8 mouse cellular contexts compared by ENCODE assay signal in the genomic region with DNA sequence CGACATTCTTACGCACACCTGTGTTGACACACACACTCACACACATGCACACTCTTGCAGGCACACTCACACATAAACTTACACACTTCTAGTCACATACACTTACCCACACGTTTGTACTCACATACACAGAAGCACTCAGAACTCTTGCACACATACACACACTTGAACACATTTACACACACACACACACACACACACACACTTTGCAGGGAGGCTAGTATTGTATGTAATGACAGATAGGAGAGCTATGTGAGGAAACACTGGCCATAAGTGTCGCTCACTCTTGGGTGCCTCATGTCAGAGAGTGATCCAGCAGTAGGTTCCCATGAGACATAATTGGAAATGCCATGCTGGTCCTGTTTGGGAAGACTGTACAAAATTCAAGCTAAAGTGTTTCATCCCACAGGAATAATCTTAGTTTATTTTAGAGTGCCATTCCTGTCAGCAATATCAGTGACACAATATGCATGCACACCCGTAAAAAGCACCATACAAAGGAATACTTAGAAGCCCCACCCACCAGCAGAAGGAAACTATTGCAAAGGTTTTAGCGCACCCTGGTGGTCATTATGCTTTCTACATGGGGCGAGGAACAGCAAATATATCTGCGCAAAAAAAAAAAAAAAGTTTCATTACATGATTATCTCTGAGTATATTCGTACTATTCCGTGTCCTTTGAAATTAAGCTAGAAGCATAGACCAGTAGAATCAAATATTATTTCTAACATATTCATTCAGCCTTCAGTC.
DNase-seq lines count a peak whose midpoint lies in the region; ATAC-seq and TF ChIP-seq lines count a peak whose summit lies in the region.

No protein-coding gene starts in this region.

- TF ChIP-seq POLR2A in CH12.LX (IDR thresholded peaks at IDR 0.05; ENCODE audit: low read depth, low read length) = no peak

- no peaks in the 10 kb centered on the region for H3K36me3 ChIP-seq in CH12.LX (replicated peaks in 1 of 2; ENCODE audit: control insufficient read depth in 1 of 2, insufficient read depth in 1 of 2, low read length in 1 of 2)
- no peaks in the 10 kb centered on the region for H3K36me3 ChIP-seq in forebrain, embryonic 12.5 days (replicated peaks)
- H3K36me3 ChIP-seq in heart, postnatal 0 days (replicated peaks; ENCODE audit: control insufficient read depth, insufficient read depth, low read length) = no peaks in the 10 kb centered on the region
- no peaks in the 10 kb centered on the region for H3K36me3 ChIP-seq in liver, embryonic 14.5 days (replicated peaks; ENCODE audit: control insufficient read depth, insufficient read depth, low read depth)
- H3K36me3 ChIP-seq in neural tube, embryonic 13.5 days = no peaks in the 10 kb centered on the region

- dilution Hi-C loops in CH12.LX (cut with MboI; ENCODE audit: extremely low pct_ligation_motif_present, extremely low pct_unique_long_range_greater_than_20kb, low sequenced_read_pairs) = no loop called here

- H3K79me2 ChIP-seq in CH12.LX (replicated peaks; ENCODE audit: control insufficient read depth, extremely low read depth, insufficient read depth, poor library complexity, severe bottlenecking) = no peaks in the 10 kb centered on the region

- peak; percentile 83 for ATAC-seq in forebrain, embryonic 12.5 days (ENCODE audit: low FRiP score)
- peak; percentile 67 for ATAC-seq in heart, postnatal 0 days (ENCODE audit: insufficient read depth, low read depth)
- no peak for ATAC-seq in liver, embryonic 14.5 days (ENCODE audit: insufficient read depth)
- peak; percentile 78; the same call in 1 of the 2 replicates for ATAC-seq in neural tube, embryonic 13.5 days (ENCODE audit: low read depth)

- no peak overlapping the region for H3K4me3 ChIP-seq in CH12.LX (replicated peaks in 1 of 3; ENCODE audit: low read depth in 2 of 3, low read length in 2 of 3, poor library complexity in 1 of 3)
- H3K4me3 ChIP-seq in forebrain, embryonic 12.5 days (replicated peaks) = no peak overlapping the region
- no peak overlapping the region for H3K4me3 ChIP-seq in heart, postnatal 0 days (ENCODE audit: low read depth, low read length)
- H3K4me3 ChIP-seq in liver, embryonic 14.5 days (ENCODE audit: insufficient read depth in 1 of 2, low read depth in 2 of 2, low read length in 2 of 2) = no peak overlapping the region
- H3K4me3 ChIP-seq in neural tube, embryonic 13.5 days = no peak overlapping the region

- H3K9me3 ChIP-seq in CH12.LX (replicated peaks; ENCODE audit: low read length) = no peaks in the 10 kb centered on the region
- no peaks in the 10 kb centered on the region for H3K9me3 ChIP-seq in forebrain, embryonic 12.5 days
- no peaks in the 10 kb centered on the region for H3K9me3 ChIP-seq in heart, postnatal 0 days (replicated peaks; ENCODE audit: control insufficient read depth, low read length)
- no peaks in the 10 kb centered on the region for H3K9me3 ChIP-seq in liver, embryonic 14.5 days (ENCODE audit: control insufficient read depth, low read length)
- H3K9me3 ChIP-seq in neural tube, embryonic 13.5 days = no peaks in the 10 kb centered on the region

- H3K27me3 ChIP-seq in CH12.LX (replicated peaks) = no peaks in the 10 kb centered on the region
- H3K27me3 ChIP-seq in forebrain, embryonic 12.5 days = no peaks in the 10 kb centered on the region
- H3K27me3 ChIP-seq in heart, postnatal 0 days (ENCODE audit: control insufficient read depth, insufficient read depth, low read length) = no peaks in the 10 kb centered on the region
- H3K27me3 ChIP-seq in liver, embryonic 14.5 days (ENCODE audit: control insufficient read depth, insufficient read depth, low read length) = no peaks in the 10 kb centered on the region
- H3K27me3 ChIP-seq in neural tube, embryonic 13.5 days = no peaks in the 10 kb centered on the region

- no peak overlapping the region for H3K9ac ChIP-seq in CH12.LX (ENCODE audit: insufficient read depth, low read depth)
- H3K9ac ChIP-seq in forebrain, embryonic 12.5 days = no peak overlapping the region
- H3K9ac ChIP-seq in heart, postnatal 0 days (replicated peaks; ENCODE audit: low read depth, low read length) = no peak overlapping the region
- H3K9ac ChIP-seq in liver, embryonic 14.5 days (replicated peaks) = no peak overlapping the region
- H3K9ac ChIP-seq in neural tube, embryonic 13.5 days = no peak overlapping the region

- TF ChIP-seq CTCF in CH12.LX (conservative IDR thresholded peaks at IDR 0.05 in 1 of 2, IDR thresholded peaks at IDR 0.05 in 1 of 2; ENCODE audit: low read depth in 2 of 2, low read length in 2 of 2) = peak; percentile 60 to 86
- TF ChIP-seq CTCF in heart, postnatal 0 days (IDR thresholded peaks at IDR 0.05; ENCODE audit: low read depth) = peak; percentile 83
- TF ChIP-seq CTCF in liver, embryonic 14.5 days (IDR thresholded peaks at IDR 0.05; ENCODE audit: low read depth) = peak; percentile 63

- H3K4me1 ChIP-seq in CH12.LX (ENCODE audit: control insufficient read depth in 1 of 2, insufficient read depth in 2 of 2) = peaks cover 5 to 8% of the 10 kb centered on the region in 2 experiments
- H3K4me1 ChIP-seq in forebrain, embryonic 12.5 days = peaks cover 6% of the 10 kb centered on the region; the same call in 1 of the 2 replicates
- H3K4me1 ChIP-seq in heart, postnatal 0 days (ENCODE audit: control insufficient read depth, insufficient read depth) = no peaks in the 10 kb centered on the region
- H3K4me1 ChIP-seq in liver, embryonic 14.5 days (replicated peaks; ENCODE audit: control insufficient read depth in 2 of 2, insufficient read depth in 2 of 2, low read length in 1 of 2) = no peaks in the 10 kb centered on the region
- peaks cover 13% of the 10 kb centered on the region for H3K4me1 ChIP-seq in neural tube, embryonic 13.5 days (replicated peaks)

- TF ChIP-seq EP300 in CH12.LX (IDR thresholded peaks at IDR 0.05; ENCODE audit: low read length) = no peak
- no peak for TF ChIP-seq EP300 in heart, postnatal 0 days (IDR thresholded peaks at IDR 0.05; ENCODE audit: low read depth)
- TF ChIP-seq EP300 in liver, embryonic 14.5 days (IDR thresholded peaks at IDR 0.05; ENCODE audit: low read depth) = no peak

- in situ Hi-C loops in CH12.LX (cut with MboI; ENCODE audit: low pct_ligation_motif_present, low pct_unique_long_range_greater_than_20kb, low sequenced_read_pairs) = loop anchor here (10.0 to 25.0 kb wide), 3 partner anchors 150 to 710 kb away; no protein-coding TSS in a partner anchor

- peak overlapping the region; percentile 71 for H3K4me2 ChIP-seq in CH12.LX (ENCODE audit: insufficient read depth, low read depth, poor library complexity, severe bottlenecking)
- H3K4me2 ChIP-seq in forebrain, embryonic 12.5 days = no peak overlapping the region
- peak overlapping the region; percentile 41 for H3K4me2 ChIP-seq in heart, postnatal 0 days (ENCODE audit: low read depth, low read length)
- H3K4me2 ChIP-seq in liver, embryonic 14.5 days (ENCODE audit: low read depth) = no peak overlapping the region
- peak overlapping the region; percentile 32; the same call in 1 of the 2 replicates for H3K4me2 ChIP-seq in neural tube, embryonic 13.5 days

- peak; percentile 96 for TF ChIP-seq RAD21 in CH12.LX (IDR thresholded peaks at IDR 0.05; ENCODE audit: low read depth, low read length)

- no peak overlapping the region for H3K27ac ChIP-seq in CH12.LX (ENCODE audit: insufficient read depth, low read depth)
- H3K27ac ChIP-seq in forebrain, embryonic 12.5 days = no peak overlapping the region
- no peak overlapping the region for H3K27ac ChIP-seq in heart, postnatal 0 days (ENCODE audit: low read depth)
- H3K27ac ChIP-seq in liver, embryonic 14.5 days = no peak overlapping the region
- no peak overlapping the region for H3K27ac ChIP-seq in neural tube, embryonic 13.5 days (replicated peaks)

- DNase-seq in CH12.LX (ENCODE audit: extremely low read depth) = peak; percentile 90
- DNase-seq in brain, embryonic 18.5 days (ENCODE audit: low read depth, low spot score) = peak; percentile 84
- peak; percentile 81 for DNase-seq in heart, postnatal 0 days (ENCODE audit: low spot score)
- DNase-seq in kidney, postnatal 14 days = peak; percentile 85
- peak; percentile 46 to 51 (median 48) for DNase-seq in liver, embryonic 14.5 days (ENCODE audit: low read depth in 3 of 3, low spot score in 3 of 3)
- DNase-seq in telencephalon, adult 2 months (ENCODE audit: low read depth, low spot score) = peak; percentile 70

- WGBS in forebrain, embryonic 12.5 days = 41% methylated on average over 10 of the region's 10 CpGs
- WGBS in heart, postnatal 0 days = 31% methylated on average over 10 of the region's 10 CpGs
- 30% methylated on average over 10 of the region's 10 CpGs for WGBS in liver, embryonic 14.5 days (ENCODE audit: insufficient replicate concordance)
- 34% methylated on average over 10 of the region's 10 CpGs for WGBS in neural tube, embryonic 13.5 days

TF ChIP-seq in CH12.LX, 34 proteins besides CTCF, POLR2A, EP300 and RAD21:
- TF ChIP-seq ZC3H11A (IDR thresholded peaks at IDR 0.05; ENCODE audit: low read depth, low read length) (peak; percentile 92), ZNF384 (IDR thresholded peaks at IDR 0.05; ENCODE audit: low read depth, low read length) (peak; percentile 97), SMC3 (IDR thresholded peaks at IDR 0.05; ENCODE audit: low read depth, low read length) (peak; percentile 93), RCOR1 (conservative IDR thresholded peaks at IDR 0.05; ENCODE audit: low read depth, low read length) (no peak), MAFK (IDR thresholded peaks at IDR 0.05; ENCODE audit: insufficient replicate concordance, low read length) (no peak)

Comparison
In these comparisons a context has a peak if more than half of its experiments do, and no peak if none do; other contexts are left out.
1. H3K4me2 ChIP-seq: peak in CH12.LX (single experiment), heart, postnatal 0 days (single experiment) and neural tube, embryonic 13.5 days (single experiment); none in forebrain, embryonic 12.5 days (single experiment) and liver, embryonic 14.5 days (single experiment).
2. Peak in every context shown above with its lines, with median percentiles within 50 percentile points of each other: DNase-seq and CTCF ChIP-seq.